Mouse (Mus musculus) inflammation-experienced regulatory T-cells, adult 16 weeks (primary cell): Measurements from ENCODE around the gene Gm3618. TPM values are rescaled to one million over a fixed set of nuclear protein-coding genes. Genes with fewer than 3 reads are reported as not detected.

Experiments used
- polyA plus RNA-seq: library from polyadenylated mRNA; unstranded; fragments of 100-300 nt; shearing (Covaris generic); gene quantifications from one replicate; pipeline ENCODE4 v1.2.1, GENCODE M21; 2017

The Gm3618 gene
- polyA plus RNA-seq: not detected

GRCm38 (mm10) chr14:6343578-6343977 lies at the start of gene Gm3618:
Gm3618 (minus strand) TSS chr14:6343678.

DNA sequence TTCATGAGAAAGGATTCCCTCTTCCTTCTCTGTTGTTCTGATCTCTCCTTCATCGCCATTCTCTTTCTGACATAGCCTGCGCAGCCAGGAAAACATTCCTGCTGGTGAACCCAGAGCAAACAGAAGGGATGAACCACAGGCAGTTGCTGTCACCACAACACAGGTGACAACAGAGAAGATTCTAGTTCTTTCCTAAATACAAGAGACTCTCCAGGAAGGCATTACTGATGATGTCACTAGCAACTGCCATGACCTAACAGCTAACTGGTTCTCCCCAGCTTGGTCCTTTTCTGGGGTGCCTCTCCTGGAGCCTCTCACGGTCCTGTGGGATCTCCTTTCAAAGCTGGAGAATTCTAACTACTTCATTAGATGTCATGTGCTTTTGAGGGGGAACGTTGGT lies 46.7 kb upstream of the Gm3618 start, which contains the start of gene Gm16440:
Gene Gm16440 (minus strand): TSS at position 101 of the 400 bp plus-strand sequence.

GRCm38 (mm10) chr14:6304743-6305142 lies 38.7 kb downstream of the Gm3618 start, which contains the start of gene Gm21103:
Gm21103 (minus strand) TSS chr14:6304843.

GRCm38 (mm10) chr14:6286931-6287715 lies 56.4 kb downstream of the Gm3618 start, which contains the start of gene Gm3411:
Gm3411 (minus strand) TSS chr14:6287250.

Other genes with a start within 250 kb of the Gm3618 start
- gene Gm8206, start 249.7 kb downstream of the Gm3618 start, polyA plus RNA-seq: 4.4 TPM
- gene Gm3468, start 235.0 kb downstream of the Gm3618 start, polyA plus RNA-seq: 9.6 TPM
- not detected for gene Gm3476, start 217.9 kb downstream of the Gm3618 start, polyA plus RNA-seq
- not detected for gene Gm21560, start 124.4 kb downstream of the Gm3618 start, polyA plus RNA-seq
- 7.2 TPM for gene Gm3411, start 56.4 kb downstream of the Gm3618 start, polyA plus RNA-seq
- gene Gm21103, start 38.8 kb downstream of the Gm3618 start, polyA plus RNA-seq: not detected
- not detected for gene Gm16440, start 46.6 kb upstream of the Gm3618 start, polyA plus RNA-seq
- gene Gm3591, start 68.8 kb upstream of the Gm3618 start, polyA plus RNA-seq: 3.2 TPM
- gene Gm3594, start 100.9 kb upstream of the Gm3618 start, polyA plus RNA-seq: not detected
- gene Gm8356, start 193.6 kb upstream of the Gm3618 start, polyA plus RNA-seq: 0.35 TPM
- not detected for gene Gm3629, start 246.9 kb upstream of the Gm3618 start, polyA plus RNA-seq